Comparison of ENCODE assay signal across 23 mouse cellular contexts in genomic region chr3:136100292-136100691, GRCm38 (mm10).
DNase-seq lines count a peak whose midpoint lies in the region; ATAC-seq lines count a peak whose summit lies in the region.
"Had no signal": no experiment of that assay in that cellular context is flagged by ENCODE, and none has a peak within 500 bp of the region (broad histone marks: within the 10 kb centered on the region; RNA-seq: fewer than 3 reads in every experiment).

No protein-coding gene starts in this region.

- no peak overlapping the region for H3K4me2 ChIP-seq in midbrain, embryonic 11.5 days
- H3K4me2 ChIP-seq: embryonic facial prominence, embryonic 13.5 days; heart, embryonic 11.5 days had no signal

- no peak for DNase-seq in frontal cortex, postnatal 25 days (ENCODE audit: low spot score in 2 of 2)
- peak; percentile 3 for DNase-seq in 3134 (ENCODE audit: extremely low read depth, insufficient read length, low spot score)
- DNase-seq in thymus, postnatal 14 days: peak; percentile 23
- no peak for DNase-seq in midbrain, embryonic 10.5 days (ENCODE audit: low spot score)
- DNase-seq in midbrain, embryonic 11.5 days (ENCODE audit: low spot score, missing footprints): no peak
- no peak for DNase-seq in gastrocnemius, postnatal 10 days
- DNase-seq: adrenal gland, postnatal 25 days; cerebellum, adult 11-12 months; cerebellum, postnatal 14 days; gastrocnemius, postnatal 36 days; heart, postnatal 10 days; kidney, adult 8-10 months; kidney, postnatal 36 days; lung, adult 18-20 months; lung, postnatal 14 days had no signal

- no peak overlapping the region for H3K4me3 ChIP-seq in midbrain, embryonic 10.5 days
- no peak overlapping the region for H3K4me3 ChIP-seq in midbrain, embryonic 11.5 days (ENCODE audit: low read depth, low read length)
- H3K4me3 ChIP-seq: embryonic facial prominence, embryonic 13.5 days; limb, embryonic 10.5 days; megakaryocyte, embryonic 14.5 days had no signal

- no peaks in the 10 kb centered on the region for H3K9me3 ChIP-seq in midbrain, embryonic 10.5 days (replicated peaks)
- no peaks in the 10 kb centered on the region for H3K9me3 ChIP-seq in midbrain, embryonic 11.5 days (ENCODE audit: control insufficient read depth, low read length)
- H3K9me3 ChIP-seq: embryonic facial prominence, embryonic 13.5 days; limb, embryonic 10.5 days; megakaryocyte, embryonic 14.5 days had no signal

- no peak overlapping the region for H3K9ac ChIP-seq in midbrain, embryonic 11.5 days (ENCODE audit: low read length)
- H3K9ac ChIP-seq: embryonic facial prominence, embryonic 13.5 days had no signal

- H3K36me3 ChIP-seq in midbrain, embryonic 10.5 days: no peaks in the 10 kb centered on the region
- no peaks in the 10 kb centered on the region for H3K36me3 ChIP-seq in midbrain, embryonic 11.5 days (ENCODE audit: control insufficient read depth, insufficient read depth, low read length)
- H3K36me3 ChIP-seq: embryonic facial prominence, embryonic 13.5 days; limb, embryonic 10.5 days had no signal

- peak; percentile 83 for ATAC-seq in frontal cortex, adult (ENCODE audit: low TSS enrichment)
- ATAC-seq in activated CD4-positive, CD25-positive, alpha-beta regulatory T cell, adult 4 months: peak; percentile 62
- ATAC-seq in midbrain, embryonic 11.5 days (ENCODE audit: low FRiP score): no peak
- ATAC-seq: forebrain, embryonic 14.5 days had no signal

- no peaks in the 10 kb centered on the region for H3K4me1 ChIP-seq in midbrain, embryonic 10.5 days
- no peaks in the 10 kb centered on the region for H3K4me1 ChIP-seq in midbrain, embryonic 11.5 days (ENCODE audit: control insufficient read depth, insufficient read depth, low read length)
- H3K4me1 ChIP-seq: embryonic facial prominence, embryonic 13.5 days; limb, embryonic 10.5 days; megakaryocyte, embryonic 14.5 days had no signal

- no peak overlapping the region for H3K27ac ChIP-seq in midbrain, embryonic 10.5 days (replicated peaks)
- H3K27ac ChIP-seq in midbrain, embryonic 11.5 days (ENCODE audit: low read depth, low read length): no peak overlapping the region
- H3K27ac ChIP-seq: embryonic facial prominence, embryonic 13.5 days; limb, embryonic 10.5 days; stomach, postnatal 0 days had no signal

- 82% methylated on average over 8 of the region's 8 CpGs for WGBS in midbrain, embryonic 10.5 days
- WGBS in midbrain, embryonic 11.5 days: 88% methylated on average over 8 of the region's 8 CpGs

- H3K27me3 ChIP-seq in midbrain, embryonic 10.5 days (ENCODE audit: low read depth, poor library complexity, severe bottlenecking): no peaks in the 10 kb centered on the region
- no peaks in the 10 kb centered on the region for H3K27me3 ChIP-seq in midbrain, embryonic 11.5 days (ENCODE audit: control insufficient read depth, insufficient read depth, low read length)
- H3K27me3 ChIP-seq: embryonic facial prominence, embryonic 13.5 days; megakaryocyte, embryonic 14.5 days had no signal

Comparison
In these comparisons a context has a peak if more than half of its experiments do, and no peak if none do; other contexts are left out.
1. DNase-seq: peak in 3134 (single experiment) and thymus, postnatal 14 days (single experiment); none in frontal cortex, postnatal 25 days (0 of 2), midbrain, embryonic 10.5 days (single experiment), midbrain, embryonic 11.5 days (single experiment) and gastrocnemius, postnatal 10 days (single experiment).